Mouse (Mus musculus) erythroblast, embryonic 14.5 days (primary cell): ENCODE results near the gene Gm49510. TPM values are rescaled to one million over a fixed set of nuclear protein-coding genes. Genes with fewer than 3 reads are reported as not detected.

Experiments
- H3K27me3 ChIP-seq: 2 replicates; pipeline ENCODE4 v1.6.1; 2012; ENCODE audit warnings: inconsistent platforms; ENCODE audit not compliant: control insufficient read depth
- H3K36me3 ChIP-seq: 2 replicates; pipeline ENCODE4 v1.6.1; 2012; ENCODE audit warnings: mild to moderate bottlenecking, inconsistent platforms; ENCODE audit not compliant: control insufficient read depth
- H3K4me1 ChIP-seq: 2 replicates; pipeline ENCODE4 v1.6.1; 2012; ENCODE audit warnings: inconsistent platforms; ENCODE audit not compliant: control insufficient read depth
- H3K4me3 ChIP-seq: replicated peaks from 2 replicates; pipeline ENCODE3; 2012; ENCODE audit warnings: moderate library complexity, mild to moderate bottlenecking, inconsistent platforms
- H3K9me3 ChIP-seq: 2 replicates; pipeline ENCODE4 v1.6.1; 2012; ENCODE audit warnings: low read length, inconsistent platforms, mixed read lengths; ENCODE audit not compliant: control insufficient read depth
- GATA1 ChIP-seq: IDR thresholded peaks from 2 replicates; pipeline ENCODE4 v1.6.1; 2012; ENCODE audit warnings: low read length, inconsistent platforms, mixed read lengths
- TAL1 ChIP-seq: IDR thresholded peaks from 3 replicates; pipeline ENCODE4 v1.6.1; 2012; ENCODE audit warnings: low read length, inconsistent platforms, mixed read lengths
- polyA plus RNA-seq: library from polyadenylated mRNA; stranded (reverse); fragments of >175 nt; gene quantifications from 2 replicates; pipeline ENCODE4 v1.2.3, GENCODE M21; 2012

Gm49510 gene
- polyA plus RNA-seq, 1 experiment = 0.04 TPM

- H3K36me3 ChIP-seq = peaks cover 46% of the 10 kb centered on the region
- no peak overlapping the region for H3K4me3 ChIP-seq
- no peaks in the 10 kb centered on the region for H3K9me3 ChIP-seq
- TF ChIP-seq TAL1 (no peak), GATA1 (no peak)
- peaks cover 96% of the 10 kb centered on the region for H3K4me1 ChIP-seq
- H3K27me3 ChIP-seq = no peaks in the 10 kb centered on the region
Observed at GRCm38 (mm10) chr15:78895741-78896140, 3.7 kb upstream of the Gm49510 start.

GRCm38 (mm10) chr15:78896149-78896548, 3.3 kb upstream of the Gm49510 start:
- Histone ChIP-seq H3K4me3 (no peak overlapping the region), H3K4me1 (peaks cover 97% of the 10 kb centered on the region), H3K36me3 (peaks cover 42% of the 10 kb centered on the region), H3K27me3 (no peaks in the 10 kb centered on the region), H3K9me3 (no peaks in the 10 kb centered on the region)
- TF ChIP-seq TAL1 = no peak
- no peak for TF ChIP-seq GATA1

- H3K4me1 ChIP-seq = peaks cover 90% of the 10 kb centered on the region
- TF ChIP-seq TAL1 (no peak), GATA1 (no peak)
- no peaks in the 10 kb centered on the region for H3K27me3 ChIP-seq
- H3K36me3 ChIP-seq = peaks cover 29% of the 10 kb centered on the region
- no peak overlapping the region for H3K4me3 ChIP-seq
- no peaks in the 10 kb centered on the region for H3K9me3 ChIP-seq
Observed at GRCm38 (mm10) chr15:78897488-78897887, 2.0 kb upstream of the Gm49510 start.

- peaks cover 87% of the 10 kb centered on the region for H3K4me1 ChIP-seq
- H3K36me3 ChIP-seq = peaks cover 24% of the 10 kb centered on the region
Observed at GRCm38 (mm10) chr15:78898507-78899001, 913 bp upstream of the Gm49510 start.

GRCm38 (mm10) chr15:78899740-78900584, 495 bp downstream of the Gm49510 start, which contains the start of gene Sh3bp1:
TSS of gene Sh3bp1 (plus strand) at chr15:78899768.
- Histone ChIP-seq H3K36me3 (peaks cover 25% of the 10 kb centered on the region), H3K4me1 (peaks cover 74% of the 10 kb centered on the region), H3K4me3 (peak within 1 kb of the TSS; percentile 74), H3K27me3 (no peaks in the 10 kb centered on the region), H3K9me3 (no peaks in the 10 kb centered on the region)
- TF ChIP-seq TAL1 (no peak), GATA1 (no peak)

More at GRCm38 (mm10) chr15:78898507-78899001, 913 bp upstream of the Gm49510 start:
- Histone ChIP-seq H3K27me3 (no peaks in the 10 kb centered on the region), H3K4me3 (peak overlapping the region; percentile 74), H3K9me3 (no peaks in the 10 kb centered on the region)
- TF ChIP-seq TAL1 (no peak), GATA1 (no peak)

- H3K4me1 ChIP-seq = peaks cover 66% of the 10 kb centered on the region
- H3K4me3 ChIP-seq = peak overlapping the region; percentile 74
- H3K36me3 ChIP-seq = peaks cover 27% of the 10 kb centered on the region
- H3K27me3 ChIP-seq = no peaks in the 10 kb centered on the region
- H3K9me3 ChIP-seq = no peaks in the 10 kb centered on the region
- TF ChIP-seq GATA1 (no peak), TAL1 (no peak)
Observed at GRCm38 (mm10) chr15:78900585-78901421, 1.3 kb downstream of the Gm49510 start.

- TF ChIP-seq TAL1 = no peak
- TF ChIP-seq GATA1 = no peak
- Histone ChIP-seq H3K4me1 (peaks cover 60% of the 10 kb centered on the region), H3K36me3 (peaks cover 31% of the 10 kb centered on the region), H3K9me3 (no peaks in the 10 kb centered on the region), H3K4me3 (no peak overlapping the region), H3K27me3 (no peaks in the 10 kb centered on the region)
Observed at GRCm38 (mm10) chr15:78901422-78901789, 1.9 kb downstream of the Gm49510 start.

GRCm38 (mm10) chr15:78903243-78903642, 3.8 kb downstream of the Gm49510 start:
- TF ChIP-seq GATA1 = no peak
- TF ChIP-seq TAL1 = no peak
- Histone ChIP-seq H3K9me3 (no peaks in the 10 kb centered on the region), H3K36me3 (peaks cover 49% of the 10 kb centered on the region), H3K4me1 (peaks cover 42% of the 10 kb centered on the region), H3K27me3 (no peaks in the 10 kb centered on the region), H3K4me3 (no peak overlapping the region)

- H3K36me3 ChIP-seq = peaks cover 81% of the 10 kb centered on the region
- H3K4me3 ChIP-seq = no peak overlapping the region
Observed at GRCm38 (mm10) chr15:78908399-78908798, 8.9 kb downstream of the Gm49510 start.

More at GRCm38 (mm10) chr15:78908399-78908798, 8.9 kb downstream of the Gm49510 start:
- H3K27me3 ChIP-seq = no peaks in the 10 kb centered on the region
- peaks cover 39% of the 10 kb centered on the region for H3K4me1 ChIP-seq
- TF ChIP-seq GATA1 = no peak
- no peak for TF ChIP-seq TAL1
- no peaks in the 10 kb centered on the region for H3K9me3 ChIP-seq
